Mouse (Mus musculus) urinary bladder, postnatal 25 days (tissue): ENCODE measurements around the gene Polk.
A peak's percentile ranks its signal among the peaks of the same experiment; 100 is the strongest.

ENCODE experiments used
- DNase-seq: peaks from one replicate; pipeline ENCODE4 v3.0.0; 2022; ENCODE audit warnings: low spot score

Polk gene

GRCm38 (mm10) chr13:96542081-96542889, at the start of gene Polk, which contains the start of gene Col4a3bp:
TSS of gene Polk (minus strand) at chr13:96542579.
TSS of gene Col4a3bp (plus strand) at chr13:96542618.
- peak; percentile 87 for DNase-seq

GRCm38 (mm10) chr13:96588642-96589041, 46.3 kb upstream of the Polk start:
- no peak for DNase-seq

- DNase-seq = no peak
These were observed 44.2 kb upstream of the Polk start for GRCm38 (mm10) chr13:96586540-96586939.

- DNase-seq = no peak
These were observed 41.8 kb upstream of the Polk start for GRCm38 (mm10) chr13:96584201-96584600.

- no peak for DNase-seq
These were observed 37.6 kb upstream of the Polk start for GRCm38 (mm10) chr13:96579979-96580378.

- DNase-seq = no peak
These were observed 36.7 kb upstream of the Polk start for GRCm38 (mm10) chr13:96579104-96579503.

GRCm38 (mm10) chr13:96574170-96574569, 31.8 kb upstream of the Polk start:
- no peak for DNase-seq

GRCm38 (mm10) chr13:96571016-96571361, 28.6 kb upstream of the Polk start:
- DNase-seq = no peak

GRCm38 (mm10) chr13:96570313-96571015, 28.1 kb upstream of the Polk start:
- DNase-seq = no peak

- DNase-seq = no peak
These were observed 25.6 kb upstream of the Polk start for GRCm38 (mm10) chr13:96567977-96568376.

- no peak for DNase-seq
These were observed 12.7 kb upstream of the Polk start for GRCm38 (mm10) chr13:96555099-96555498.

GRCm38 (mm10) chr13:96547941-96548340, 5.6 kb upstream of the Polk start:
- no peak for DNase-seq

- DNase-seq = no peak
These were observed 4.9 kb upstream of the Polk start for GRCm38 (mm10) chr13:96547250-96547649.

GRCm38 (mm10) chr13:96544506-96544905, 2.1 kb upstream of the Polk start:
- no peak for DNase-seq

GRCm38 (mm10) chr13:96542901-96543891, 817 bp upstream of the Polk start:
- DNase-seq = peak; percentile 46

GRCm38 (mm10) chr13:96541381-96541780, 998 bp downstream of the Polk start:
- DNase-seq = no peak

GRCm38 (mm10) chr13:96538103-96538502, 4.3 kb downstream of the Polk start:
- DNase-seq = no peak

- no peak for DNase-seq
These were observed 5.4 kb downstream of the Polk start for GRCm38 (mm10) chr13:96536821-96537572.

GRCm38 (mm10) chr13:96533742-96534141, 8.6 kb downstream of the Polk start:
- no peak for DNase-seq

GRCm38 (mm10) chr13:96532176-96532575, 10.2 kb downstream of the Polk start:
- DNase-seq = no peak

- no peak for DNase-seq
These were observed 12.3 kb downstream of the Polk start for GRCm38 (mm10) chr13:96530064-96530463.
